Mouse (Mus musculus) bone marrow macrophage, adult 2 months (primary cell): ENCODE data around the gene Jazf1. TPM values are rescaled to one million over a fixed set of nuclear protein-coding genes. Genes with fewer than 3 reads are reported as not detected.

Source experiments
- H3K27ac ChIP-seq: 2 replicates; pipeline ENCODE4 v1.5.1; 2012; ENCODE audit warnings: low read depth, low read length; ENCODE audit not compliant: insufficient read depth
- H3K4me1 ChIP-seq: 2 replicates; pipeline ENCODE4 v1.6.1; 2012; ENCODE audit warnings: low read length; ENCODE audit not compliant: control insufficient read depth, insufficient read depth
- H3K4me3 ChIP-seq: 2 replicates; pipeline ENCODE4 v1.5.1; 2012; ENCODE audit warnings: mild to moderate bottlenecking, low read length, moderate library complexity; ENCODE audit not compliant: insufficient read depth
- CTCF ChIP-seq: IDR thresholded peaks from 2 replicates; pipeline ENCODE4 v1.5.1; 2012; ENCODE audit warnings: low read depth, mild to moderate bottlenecking, low read length, moderate library complexity
- POLR2A ChIP-seq: IDR thresholded peaks from 2 replicates; pipeline ENCODE4 v1.6.1; 2012; ENCODE audit warnings: mild to moderate bottlenecking, low read depth, low read length, borderline replicate concordance
- polyA plus RNA-seq: library from polyadenylated mRNA; stranded (reverse); fragments of >200 nt; gene quantifications from 2 replicates; pipeline ENCODE4 v1.2.4, GENCODE M21; 2012; ENCODE audit not compliant: missing spikeins, insufficient read depth, insufficient read length

Jazf1 gene
- polyA plus RNA-seq, 1 experiment, result 1.3 TPM

DNA sequence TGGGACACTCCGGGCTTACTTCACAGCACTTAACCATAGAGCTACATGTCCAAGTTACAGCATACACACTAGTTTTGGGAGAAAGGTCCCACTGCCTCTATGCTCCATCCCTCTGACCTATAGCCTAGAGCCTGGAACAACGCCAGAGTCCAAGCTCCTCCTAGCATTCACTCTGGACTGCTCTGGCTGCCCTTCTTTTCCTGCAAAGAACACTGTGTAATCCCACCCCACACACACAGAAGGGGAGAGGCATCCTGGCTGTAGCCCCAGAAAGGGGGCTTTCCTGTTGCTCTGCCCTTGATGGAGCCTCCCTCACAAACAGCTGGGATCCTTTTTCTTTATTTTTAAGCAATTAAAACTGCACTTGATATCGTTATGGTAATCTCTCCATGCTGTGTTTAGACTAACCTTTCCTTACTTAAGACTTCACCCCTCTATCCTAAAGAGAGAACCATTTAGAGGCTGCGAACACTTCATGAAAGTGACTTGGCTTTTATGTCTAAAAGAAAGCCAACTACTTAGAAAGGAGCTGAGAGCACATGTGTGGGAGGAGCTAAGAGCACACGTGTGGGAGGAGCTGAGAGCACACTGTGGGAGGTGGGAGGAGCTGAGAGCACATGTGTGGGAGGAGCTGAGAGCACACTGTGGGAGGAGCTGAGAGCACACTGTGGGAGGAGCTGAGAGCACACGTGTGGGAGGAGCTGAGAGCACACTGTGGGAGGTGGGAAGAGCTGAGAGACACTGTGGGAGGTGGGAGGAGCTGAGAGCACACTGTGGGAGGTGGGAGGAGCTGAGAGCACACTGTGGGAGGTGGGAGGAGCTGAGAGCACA, 106.6 kb downstream of the Jazf1 start:
- H3K4me1 ChIP-seq, result peaks cover 21% of the 10 kb centered on the region
- no peak for TF ChIP-seq POLR2A
- TF ChIP-seq CTCF, result no peak
- H3K4me3 ChIP-seq, result no peak overlapping the region
- H3K27ac ChIP-seq, result no peak overlapping the region

DNA sequence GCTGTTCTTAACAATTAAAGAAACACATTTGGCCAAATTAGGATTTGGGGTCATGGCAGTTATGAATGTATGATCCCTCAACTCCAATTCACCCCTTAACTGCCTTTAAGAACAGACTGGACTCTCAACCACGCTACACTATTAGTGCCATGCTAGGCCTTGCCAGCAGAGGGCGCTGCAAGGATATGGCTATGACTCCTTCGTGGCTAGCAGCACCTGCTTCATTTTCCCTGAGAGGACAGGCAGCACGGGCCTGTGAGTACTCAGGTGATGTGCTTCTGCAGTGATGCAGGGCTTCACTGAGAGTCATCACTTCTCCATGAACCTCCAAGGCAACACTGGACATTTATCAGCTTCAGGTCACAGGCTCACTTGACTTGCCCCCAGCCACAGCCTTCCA, 110.7 kb downstream of the Jazf1 start:
- no peak overlapping the region for H3K27ac ChIP-seq
- peak; percentile 97 for TF ChIP-seq CTCF
- TF ChIP-seq POLR2A, result no peak
- H3K4me3 ChIP-seq, result no peak overlapping the region
- H3K4me1 ChIP-seq, result peaks cover 23% of the 10 kb centered on the region

DNA sequence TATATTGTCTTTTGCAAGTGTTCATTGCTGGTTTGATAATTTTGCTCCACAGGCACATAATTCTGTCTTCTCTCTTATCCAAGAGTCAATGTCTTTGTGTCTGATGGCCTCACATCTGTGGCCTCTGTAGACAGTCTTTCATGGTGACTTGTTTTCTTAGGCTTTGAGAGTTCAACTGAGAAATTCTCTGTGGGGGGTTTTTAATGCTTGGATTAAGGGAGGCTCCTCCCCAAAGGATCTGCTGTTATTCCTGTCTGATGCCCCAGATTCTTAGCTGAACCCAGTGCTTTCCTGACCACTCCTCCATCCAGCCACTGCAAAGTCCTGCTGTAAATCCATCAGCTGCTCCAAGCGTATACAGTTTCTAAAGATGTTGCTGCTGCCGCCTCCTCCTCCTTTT, 112.3 kb downstream of the Jazf1 start:
- H3K4me1 ChIP-seq, result peaks cover 23% of the 10 kb centered on the region
- no peak overlapping the region for H3K27ac ChIP-seq
- TF ChIP-seq CTCF (no peak), POLR2A (no peak)
- H3K4me3 ChIP-seq, result no peak overlapping the region

DNA sequence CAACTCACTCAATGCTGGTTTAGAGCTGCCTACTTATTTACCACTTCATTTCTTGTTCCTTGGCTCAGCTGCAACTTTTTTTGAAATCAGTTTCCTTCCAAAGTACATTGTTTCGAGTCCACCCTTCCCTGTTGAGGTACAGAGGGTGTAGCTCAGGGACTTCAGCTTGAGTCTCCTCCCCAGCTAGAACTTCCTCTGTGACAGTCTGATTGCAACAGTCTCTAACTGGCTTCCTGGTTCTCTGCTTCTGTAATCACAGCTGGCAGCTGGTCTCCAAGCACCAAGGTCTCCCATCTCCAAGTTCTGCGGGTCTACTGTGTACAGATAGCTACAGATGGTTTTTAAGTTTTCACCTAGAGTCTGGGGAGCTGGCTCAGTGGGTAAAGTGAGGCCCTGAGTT, 113.1 kb downstream of the Jazf1 start:
- peak overlapping the region; percentile 64 for H3K27ac ChIP-seq

DNA sequence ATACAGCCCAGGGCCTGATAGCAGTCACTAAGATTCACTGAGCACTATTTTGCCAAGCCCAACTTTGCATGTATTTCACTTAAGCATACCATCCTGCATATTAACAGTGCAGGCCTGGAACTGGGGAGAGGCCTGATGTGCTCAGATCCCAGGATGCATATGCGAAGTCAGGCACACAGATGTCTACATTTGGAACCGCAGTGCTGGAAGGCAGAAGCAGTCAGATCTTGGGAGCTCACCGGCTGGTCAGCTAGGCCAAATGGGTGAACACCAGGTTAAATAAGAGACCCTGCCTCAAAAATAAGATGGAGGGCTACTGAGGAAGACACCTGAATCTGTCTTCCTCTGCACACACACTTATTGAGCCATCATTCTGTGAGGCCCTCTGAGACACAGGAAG, 113.6 kb downstream of the Jazf1 start:
- Histone ChIP-seq H3K4me3 (no peak overlapping the region), H3K4me1 (peaks cover 23% of the 10 kb centered on the region), H3K27ac (peak overlapping the region; percentile 64)
- TF ChIP-seq CTCF, result no peak
- no peak for TF ChIP-seq POLR2A

More for the DNA sequence above, 113.1 kb downstream of the Jazf1 start:
- Histone ChIP-seq H3K4me1 (peaks cover 23% of the 10 kb centered on the region), H3K4me3 (no peak overlapping the region)
- TF ChIP-seq CTCF, result no peak
- no peak for TF ChIP-seq POLR2A

DNA sequence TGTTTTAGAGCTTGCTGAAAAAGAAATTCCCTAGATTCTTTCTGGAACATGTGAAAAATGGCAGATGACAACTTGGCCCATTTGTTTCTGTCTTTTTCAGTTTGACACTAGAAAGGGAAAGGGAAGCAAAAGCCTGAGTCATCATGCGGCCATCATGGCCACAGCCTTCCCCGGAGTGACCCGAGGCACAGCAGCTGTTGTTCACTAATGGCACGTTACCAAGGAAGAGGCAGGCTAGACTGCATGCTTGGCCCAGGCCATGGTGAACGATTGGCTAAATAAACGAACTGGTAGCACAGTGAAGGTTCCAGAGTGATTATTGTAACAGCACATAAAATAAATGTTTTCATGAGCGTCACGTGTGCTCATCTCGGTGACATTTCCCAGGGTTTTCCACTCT, 114.0 kb downstream of the Jazf1 start:
- peak overlapping the region; percentile 64 for H3K27ac ChIP-seq
- H3K4me1 ChIP-seq, result peaks cover 23% of the 10 kb centered on the region
- H3K4me3 ChIP-seq, result no peak overlapping the region
- TF ChIP-seq CTCF, result no peak
- TF ChIP-seq POLR2A, result no peak

DNA sequence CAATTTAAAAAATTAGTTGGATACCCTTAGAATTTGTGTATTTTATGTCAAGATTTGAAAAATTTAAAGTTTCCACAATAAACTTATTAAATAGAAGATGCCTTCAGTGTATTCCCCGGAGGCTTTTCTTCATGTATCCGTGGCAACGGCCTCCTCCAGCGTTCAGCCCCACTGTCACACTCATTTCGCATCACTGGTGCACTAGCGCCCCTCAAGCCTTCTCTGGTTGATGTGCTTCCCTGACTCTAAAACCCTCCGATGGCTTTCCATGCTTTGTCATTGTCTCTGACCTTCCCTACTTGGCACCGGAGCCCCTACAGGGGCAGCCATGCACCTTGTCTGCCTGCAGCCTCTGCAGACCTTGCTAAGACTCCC, 115.9 kb downstream of the Jazf1 start:
- TF ChIP-seq POLR2A (no peak), CTCF (no peak)
- H3K4me3 ChIP-seq, result no peak overlapping the region

DNA sequence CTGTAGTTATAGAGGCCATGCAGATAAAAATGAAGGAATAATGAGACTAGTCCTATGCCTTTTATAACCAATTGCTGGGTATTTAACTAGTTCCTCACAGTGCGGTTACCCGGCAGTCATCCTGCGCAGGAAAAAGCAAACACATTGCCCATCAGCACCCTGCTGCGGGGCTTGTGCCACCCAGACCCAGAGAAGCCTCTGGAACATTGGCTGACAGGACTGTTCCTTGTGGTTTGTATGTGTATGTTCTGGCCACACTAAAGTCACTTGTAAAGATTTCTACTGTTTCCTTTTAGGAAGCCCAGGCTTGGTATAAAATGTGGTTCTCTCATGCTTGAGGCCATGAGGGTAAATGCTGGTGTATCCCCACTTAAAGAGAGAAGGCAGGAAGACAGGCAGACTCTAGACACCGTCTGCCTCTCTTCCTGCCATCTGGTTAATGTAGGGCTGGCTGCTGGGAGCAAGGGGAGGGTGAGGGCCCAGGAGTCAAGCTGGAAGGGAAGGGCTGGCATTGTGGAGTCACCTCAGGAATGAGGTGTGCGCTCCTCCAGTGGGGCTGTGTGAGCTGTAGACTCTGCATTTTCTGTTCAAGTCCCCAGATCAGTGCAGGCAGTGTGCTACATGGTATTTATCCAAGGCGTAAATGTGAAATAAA, 116.4 kb downstream of the Jazf1 start:
- TF ChIP-seq POLR2A (no peak), CTCF (no peak)

More for the DNA sequence above, 115.9 kb downstream of the Jazf1 start:
- Histone ChIP-seq H3K27ac (no peak overlapping the region), H3K4me1 (peaks cover 23% of the 10 kb centered on the region)

DNA sequence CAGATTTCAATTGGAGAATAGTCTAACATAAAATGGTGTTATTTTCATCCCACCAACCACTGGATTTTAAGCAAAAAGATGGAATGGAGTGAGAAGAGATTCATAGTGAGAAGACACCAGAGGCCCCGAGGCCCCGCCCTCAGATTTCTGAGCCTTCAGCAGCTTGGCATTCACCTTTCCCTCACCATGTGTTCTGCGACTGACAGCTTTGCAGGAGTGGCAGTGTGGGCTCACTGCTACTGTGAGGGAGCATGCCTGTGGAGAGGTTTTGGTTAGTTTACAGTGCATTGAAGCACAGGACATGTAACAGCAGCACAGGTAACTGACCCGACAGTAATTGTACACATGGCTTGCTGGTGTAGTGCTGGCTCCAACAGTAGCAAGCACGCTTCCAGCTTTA, 118.1 kb downstream of the Jazf1 start:
- Histone ChIP-seq H3K4me3 (no peak overlapping the region), H3K27ac (no peak overlapping the region), H3K4me1 (peaks cover 14% of the 10 kb centered on the region)
- TF ChIP-seq CTCF (no peak), POLR2A (no peak)

More for the DNA sequence above, 116.4 kb downstream of the Jazf1 start:
- H3K4me3 ChIP-seq, result no peak overlapping the region
- no peak overlapping the region for H3K27ac ChIP-seq
- H3K4me1 ChIP-seq, result peaks cover 23% of the 10 kb centered on the region

DNA sequence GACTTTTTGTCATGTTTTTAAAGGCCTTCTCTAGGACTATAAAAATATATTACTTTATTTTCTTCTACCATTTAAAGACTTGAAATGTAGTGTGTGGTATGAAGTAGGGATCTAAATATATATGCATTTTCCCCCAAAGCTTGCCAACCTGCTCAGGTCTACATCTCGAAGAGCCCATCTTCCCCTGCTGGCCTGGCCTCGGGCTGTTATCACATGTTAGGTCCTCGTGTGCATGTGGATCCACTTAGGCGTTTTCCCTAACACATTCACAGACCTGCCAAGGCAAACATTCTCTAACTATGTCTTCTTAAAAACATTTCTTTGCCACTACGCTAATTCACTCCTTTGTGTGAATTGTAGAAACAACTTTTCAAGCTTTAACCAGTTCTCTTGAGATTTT, 125.9 kb downstream of the Jazf1 start:
- Histone ChIP-seq H3K4me1 (peaks cover 5% of the 10 kb centered on the region), H3K27ac (no peak overlapping the region), H3K4me3 (no peak overlapping the region)
- TF ChIP-seq CTCF, result no peak
- TF ChIP-seq POLR2A, result no peak
